17 mouse cellular contexts compared by ENCODE assay signal in the genomic region with DNA sequence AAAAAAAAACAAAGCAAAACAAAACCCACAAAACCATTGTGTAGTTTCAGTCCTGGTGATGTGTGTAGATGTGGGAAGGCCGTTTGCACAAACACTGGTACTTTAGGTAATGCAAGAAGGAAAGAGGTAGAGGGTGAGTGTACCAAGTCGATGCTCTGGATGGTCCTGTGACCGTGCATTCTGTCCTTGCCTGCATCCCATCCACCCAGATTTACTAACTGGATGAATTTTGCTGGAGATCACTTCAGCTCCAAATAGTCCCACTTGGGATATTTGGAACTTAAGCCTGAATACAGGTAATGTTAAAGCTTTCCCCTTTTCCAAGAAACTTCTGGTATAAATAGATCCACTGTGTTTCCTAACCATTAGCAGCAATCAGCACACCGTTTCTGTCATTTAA. TPM values are rescaled to one million over a fixed set of nuclear protein-coding genes. Genes with fewer than 3 reads are reported as not detected.
DNase-seq lines count a peak whose midpoint lies in the region; ATAC-seq lines count a peak whose summit lies in the region.
"Had no signal": no experiment of that assay in that cellular context is flagged by ENCODE, and none has a peak within 500 bp of the region (broad histone marks: within the 10 kb centered on the region; RNA-seq: fewer than 3 reads in every experiment).

No protein-coding gene starts in this region.

- H3K9me3 ChIP-seq in forebrain, embryonic 11.5 days (ENCODE audit: control insufficient read depth, low read length) = no peaks in the 10 kb centered on the region
- no peaks in the 10 kb centered on the region for H3K9me3 ChIP-seq in forebrain, embryonic 15.5 days
- H3K9me3 ChIP-seq in embryonic facial prominence, embryonic 10.5 days = no peaks in the 10 kb centered on the region
- H3K9me3 ChIP-seq in hindbrain, embryonic 12.5 days (replicated peaks) = no peaks in the 10 kb centered on the region
- H3K9me3 ChIP-seq in midbrain, embryonic 16.5 days (replicated peaks; ENCODE audit: control insufficient read depth, low read length, poor library complexity, severe bottlenecking) = no peaks in the 10 kb centered on the region
- H3K9me3 ChIP-seq: heart, embryonic 13.5 days; liver, embryonic 15.5 days had no signal

- no peak for DNase-seq in forebrain, embryonic 11.5 days (ENCODE audit: low spot score)
- DNase-seq in embryonic facial prominence, embryonic 10.5 days (ENCODE audit: low spot score) = peak; percentile 28
- DNase-seq in layer of hippocampus, postnatal 14 days (ENCODE audit: low spot score in 2 of 2) = no peak
- DNase-seq in kidney, adult 8-10 months = no peak
- DNase-seq: cerebellum, adult 11 months; gastrocnemius, postnatal 36 days; layer of hippocampus, postnatal 36 days; left cerebral cortex, postnatal 4 days; thymus, postnatal 36 days had no signal

- no peak overlapping the region for H3K4me3 ChIP-seq in forebrain, embryonic 11.5 days (ENCODE audit: low read depth, low read length)
- no peak overlapping the region for H3K4me3 ChIP-seq in forebrain, embryonic 15.5 days
- H3K4me3 ChIP-seq in embryonic facial prominence, embryonic 10.5 days = no peak overlapping the region
- H3K4me3 ChIP-seq in hindbrain, embryonic 12.5 days = no peak overlapping the region
- no peak overlapping the region for H3K4me3 ChIP-seq in midbrain, embryonic 16.5 days (ENCODE audit: low read depth, low read length)
- H3K4me3 ChIP-seq: heart, embryonic 13.5 days; liver, embryonic 15.5 days had no signal

- ATAC-seq in forebrain, embryonic 11.5 days (replicated peaks; ENCODE audit: low FRiP score) = no peak
- no peak for ATAC-seq in forebrain, embryonic 15.5 days (replicated peaks)
- ATAC-seq in hindbrain, embryonic 12.5 days (ENCODE audit: low FRiP score) = no peak
- ATAC-seq in midbrain, embryonic 16.5 days = no peak

- 0 out of 2 replicates have a peak overlapping the region, but pooled peaks have one; percentile 32 for H3K27ac ChIP-seq in forebrain, embryonic 11.5 days (ENCODE audit: low read depth, low read length)
- H3K27ac ChIP-seq in forebrain, embryonic 15.5 days (replicated peaks) = no peak overlapping the region; the same call in 1 of the 2 replicates
- H3K27ac ChIP-seq in embryonic facial prominence, embryonic 10.5 days (replicated peaks) = no peak overlapping the region
- H3K27ac ChIP-seq in hindbrain, embryonic 12.5 days = no peak overlapping the region
- peak overlapping the region; percentile 49; the same call in 1 of the 2 replicates for H3K27ac ChIP-seq in midbrain, embryonic 16.5 days (ENCODE audit: low read length)
- H3K27ac ChIP-seq: heart, embryonic 13.5 days; liver, embryonic 15.5 days had no signal

- 0 out of 2 replicates have a peak overlapping the region, but pooled peaks have one; percentile 9 for H3K4me2 ChIP-seq in forebrain, embryonic 11.5 days (ENCODE audit: low read depth, low read length, severe bottlenecking)
- H3K4me2 ChIP-seq in forebrain, embryonic 15.5 days (replicated peaks) = no peak overlapping the region
- H3K4me2 ChIP-seq in hindbrain, embryonic 12.5 days (replicated peaks) = 0 out of 2 replicates have a peak overlapping the region, but pooled peaks have one; percentile 8
- no peak overlapping the region for H3K4me2 ChIP-seq in midbrain, embryonic 16.5 days (ENCODE audit: low read length)
- H3K4me2 ChIP-seq: heart, embryonic 13.5 days; liver, embryonic 15.5 days had no signal

- no peaks in the 10 kb centered on the region for H3K36me3 ChIP-seq in forebrain, embryonic 11.5 days (ENCODE audit: control insufficient read depth, insufficient read depth, low read length)
- no peaks in the 10 kb centered on the region for H3K36me3 ChIP-seq in forebrain, embryonic 15.5 days
- H3K36me3 ChIP-seq in embryonic facial prominence, embryonic 10.5 days (replicated peaks) = no peaks in the 10 kb centered on the region
- H3K36me3 ChIP-seq in hindbrain, embryonic 12.5 days = no peaks in the 10 kb centered on the region
- no peaks in the 10 kb centered on the region for H3K36me3 ChIP-seq in midbrain, embryonic 16.5 days (ENCODE audit: control insufficient read depth, insufficient read depth, low read length)
- H3K36me3 ChIP-seq: heart, embryonic 13.5 days; liver, embryonic 15.5 days had no signal

- H3K9ac ChIP-seq in forebrain, embryonic 11.5 days (ENCODE audit: low read length) = no peak overlapping the region
- H3K9ac ChIP-seq in forebrain, embryonic 15.5 days (replicated peaks) = no peak overlapping the region
- H3K9ac ChIP-seq in hindbrain, embryonic 12.5 days = no peak overlapping the region
- H3K9ac ChIP-seq in midbrain, embryonic 16.5 days (ENCODE audit: low read depth, low read length) = no peak overlapping the region
- H3K9ac ChIP-seq: heart, embryonic 13.5 days; liver, embryonic 15.5 days had no signal

- peaks cover 80% of the 10 kb centered on the region for H3K27me3 ChIP-seq in forebrain, embryonic 11.5 days (ENCODE audit: control insufficient read depth, insufficient read depth, low read length)
- peaks cover 96% of the 10 kb centered on the region for H3K27me3 ChIP-seq in forebrain, embryonic 15.5 days
- H3K27me3 ChIP-seq in embryonic facial prominence, embryonic 10.5 days (replicated peaks; ENCODE audit: low read depth, poor library complexity, severe bottlenecking) = peaks cover 100% of the 10 kb centered on the region
- H3K27me3 ChIP-seq in hindbrain, embryonic 12.5 days = peaks cover 92% of the 10 kb centered on the region
- peaks cover 60% of the 10 kb centered on the region for H3K27me3 ChIP-seq in midbrain, embryonic 16.5 days (ENCODE audit: control insufficient read depth, insufficient read depth, low read depth, low read length)

- 2% methylated on average over 4 of the region's 4 CpGs for WGBS in forebrain, embryonic 11.5 days
- WGBS in forebrain, embryonic 15.5 days = 12% methylated on average over 4 of the region's 4 CpGs
- WGBS in embryonic facial prominence, embryonic 10.5 days = 3% methylated on average over 4 of the region's 4 CpGs
- WGBS in hindbrain, embryonic 12.5 days = 6% methylated on average over 4 of the region's 4 CpGs
- WGBS in midbrain, embryonic 16.5 days = 9% methylated on average over 4 of the region's 4 CpGs

- H3K4me1 ChIP-seq in forebrain, embryonic 11.5 days (replicated peaks; ENCODE audit: control insufficient read depth, insufficient read depth, low read length) = peaks cover 8% of the 10 kb centered on the region
- peaks cover 23% of the 10 kb centered on the region for H3K4me1 ChIP-seq in forebrain, embryonic 15.5 days
- peaks cover 3% of the 10 kb centered on the region; the same call in 1 of the 2 replicates for H3K4me1 ChIP-seq in embryonic facial prominence, embryonic 10.5 days
- H3K4me1 ChIP-seq in hindbrain, embryonic 12.5 days = peaks cover 9% of the 10 kb centered on the region; the same call in 1 of the 2 replicates
- no peaks in the 10 kb centered on the region for H3K4me1 ChIP-seq in midbrain, embryonic 16.5 days (ENCODE audit: control insufficient read depth, insufficient read depth, low read length)
- H3K4me1 ChIP-seq: heart, embryonic 13.5 days; liver, embryonic 15.5 days had no signal

RNA-seq across cellular contexts. Expression of a gene that starts 22.6 kb away (rescaled TPM):
- polyA plus RNA-seq in forebrain, embryonic 11.5 days (2014; fragmentation: Nextera tagmentation; extraction: Ambion mirVana) = 14.7 and 15.7 TPM in 2 replicates
- polyA plus RNA-seq in forebrain, embryonic 15.5 days (2015; fragmentation: Nextera tagmentation; extraction: Ambion mirVana) = 9.6 and 9.8 TPM in 2 replicates
- polyA plus RNA-seq in embryonic facial prominence, embryonic 10.5 days (2016; fragmentation: Nextera tagmentation; extraction: Ambion mirVana) = 1.5 and 1.7 TPM in 2 replicates
- polyA plus RNA-seq in hindbrain, embryonic 12.5 days (2016; fragmentation: Nextera tagmentation; extraction: Ambion mirVana) = 17.0 and 17.9 TPM in 2 replicates
- polyA plus RNA-seq in midbrain, embryonic 16.5 days (2015; fragmentation: Nextera tagmentation; extraction: Ambion mirVana) = 9.1 and 20.6 TPM in 2 replicates
- 10 to 100 TPM; 28.5 to 30.0 TPM for total RNA-seq in layer of hippocampus, postnatal 14 days (2021)
- total RNA-seq: hematopoietic stem cell, adult 5-6 weeks had no signal
- polyA plus RNA-seq: heart, embryonic 13.5 days; large intestine, adult 2 months had no signal

RNA-seq across cellular contexts. Expression of a gene that starts 26.0 kb away (rescaled TPM):
- polyA plus RNA-seq in forebrain, embryonic 11.5 days (2014; fragmentation: Nextera tagmentation; extraction: Ambion mirVana) = 58.8 and 59.5 TPM in 2 replicates
- polyA plus RNA-seq in forebrain, embryonic 15.5 days (2015; fragmentation: Nextera tagmentation; extraction: Ambion mirVana) = 46.2 and 55.0 TPM in 2 replicates
- 4.0 and 5.5 TPM in 2 replicates for polyA plus RNA-seq in embryonic facial prominence, embryonic 10.5 days (2016; fragmentation: Nextera tagmentation; extraction: Ambion mirVana)
- 54.0 and 55.0 TPM in 2 replicates for polyA plus RNA-seq in hindbrain, embryonic 12.5 days (2016; fragmentation: Nextera tagmentation; extraction: Ambion mirVana)
- 55.8 and 154 TPM in 2 replicates for polyA plus RNA-seq in midbrain, embryonic 16.5 days (2015; fragmentation: Nextera tagmentation; extraction: Ambion mirVana)
- 1 to 10 TPM; 5.4 to 7.4 TPM for total RNA-seq in layer of hippocampus, postnatal 14 days (2021)
- total RNA-seq: hematopoietic stem cell, adult 5-6 weeks had no signal
- polyA plus RNA-seq: heart, embryonic 13.5 days; kidney, embryonic 14.5 days; large intestine, adult 2 months; liver, embryonic 15.5 days had no signal

Comparison
In these comparisons a context has a peak if more than half of its experiments do, and no peak if none do; other contexts are left out.
1. H3K27ac ChIP-seq: peak in forebrain, embryonic 11.5 days (single experiment) and midbrain, embryonic 16.5 days (single experiment); none in forebrain, embryonic 15.5 days (single experiment), embryonic facial prominence, embryonic 10.5 days (single experiment) and hindbrain, embryonic 12.5 days (single experiment).
2. H3K4me2 ChIP-seq: peak in forebrain, embryonic 11.5 days (single experiment) and hindbrain, embryonic 12.5 days (single experiment); none in forebrain, embryonic 15.5 days (single experiment) and midbrain, embryonic 16.5 days (single experiment).